Mouse (Mus musculus) hindbrain, embryonic 11.5 days (tissue): ENCODE results near the gene Ubap2l. TPM values are rescaled to one million over a fixed set of nuclear protein-coding genes. Genes with fewer than 3 reads are reported as not detected.
A peak's percentile ranks its signal among the peaks of the same experiment; 100 is the strongest.

ENCODE experiments used
- ATAC-seq: fragments of 200-750 bp; cut with Nextera tagmentation; 2 replicates; pipeline ENCODE4 v1.8.0; 2017; ENCODE audit warnings: mild to moderate bottlenecking, moderate TSS enrichment, moderate library complexity; ENCODE audit not compliant: low FRiP score
- DNase-seq: peaks from one replicate; pipeline ENCODE4 v3.0.0-alpha.2; 2015; ENCODE audit warnings: low spot score
- H3K27ac ChIP-seq: fragments of 300-500 bp; sonication (generic); 2 replicates; pipeline ENCODE4 v1.5.1; 2014; ENCODE audit warnings: mild to moderate bottlenecking, low read depth, low read length
- H3K27me3 ChIP-seq: fragments of 300-500 bp; sonication (generic); 2 replicates; pipeline ENCODE4 v1.6.1; 2014; ENCODE audit warnings: mild to moderate bottlenecking, low read length, moderate library complexity, mixed read lengths; ENCODE audit not compliant: control insufficient read depth, insufficient read depth
- H3K36me3 ChIP-seq: fragments of 300-500 bp; sonication (generic); 2 replicates; pipeline ENCODE4 v1.6.1; 2014; ENCODE audit warnings: mild to moderate bottlenecking, low read length, moderate library complexity, mixed read lengths; ENCODE audit not compliant: control insufficient read depth, insufficient read depth
- H3K4me1 ChIP-seq: fragments of 300-500 bp; sonication (generic); replicated peaks from 2 replicates; pipeline ENCODE4 v1.6.1; 2014; ENCODE audit warnings: low read length, mixed read lengths; ENCODE audit not compliant: control insufficient read depth, insufficient read depth
- H3K4me2 ChIP-seq: fragments of 300-500 bp; sonication (generic); replicated peaks from 2 replicates; pipeline ENCODE4 v1.6.1; 2014; ENCODE audit warnings: mild to moderate bottlenecking, low read depth, low read length
- H3K4me3 ChIP-seq: fragments of 300-500 bp; sonication (generic); 2 replicates; pipeline ENCODE4 v1.5.1; 2014; ENCODE audit warnings: low read depth, low read length
- H3K9ac ChIP-seq: fragments of 300-500 bp; sonication (generic); 2 replicates; pipeline ENCODE4 v1.6.1; 2014; ENCODE audit warnings: low read depth, low read length
- H3K9me3 ChIP-seq: fragments of 300-500 bp; sonication (generic); 2 replicates; pipeline ENCODE4 v1.6.1; 2016; ENCODE audit warnings: low read length; ENCODE audit not compliant: control insufficient read depth
- WGBS: fragments of 180-500 bp; shearing (Covaris S2); extraction: QIAGEN DNeasy Blood & Tissue Kit; methylation state at CpG from one replicate; pipeline ENCODE4 v1.1.7; 2014; 5-methylcytosine and 5-hydroxymethylcytosine counted together
- polyA plus RNA-seq: library from polyadenylated mRNA; unstranded; fragments of >200 nt; fragmentation: Nextera tagmentation; extraction: Ambion mirVana; gene quantifications from 2 replicates; pipeline ENCODE4 v1.2.1, GENCODE M21; 2014

Gene Ubap2l
- polyA plus RNA-seq, 1 experiment from 2014 or later: 230 TPM

DNA sequence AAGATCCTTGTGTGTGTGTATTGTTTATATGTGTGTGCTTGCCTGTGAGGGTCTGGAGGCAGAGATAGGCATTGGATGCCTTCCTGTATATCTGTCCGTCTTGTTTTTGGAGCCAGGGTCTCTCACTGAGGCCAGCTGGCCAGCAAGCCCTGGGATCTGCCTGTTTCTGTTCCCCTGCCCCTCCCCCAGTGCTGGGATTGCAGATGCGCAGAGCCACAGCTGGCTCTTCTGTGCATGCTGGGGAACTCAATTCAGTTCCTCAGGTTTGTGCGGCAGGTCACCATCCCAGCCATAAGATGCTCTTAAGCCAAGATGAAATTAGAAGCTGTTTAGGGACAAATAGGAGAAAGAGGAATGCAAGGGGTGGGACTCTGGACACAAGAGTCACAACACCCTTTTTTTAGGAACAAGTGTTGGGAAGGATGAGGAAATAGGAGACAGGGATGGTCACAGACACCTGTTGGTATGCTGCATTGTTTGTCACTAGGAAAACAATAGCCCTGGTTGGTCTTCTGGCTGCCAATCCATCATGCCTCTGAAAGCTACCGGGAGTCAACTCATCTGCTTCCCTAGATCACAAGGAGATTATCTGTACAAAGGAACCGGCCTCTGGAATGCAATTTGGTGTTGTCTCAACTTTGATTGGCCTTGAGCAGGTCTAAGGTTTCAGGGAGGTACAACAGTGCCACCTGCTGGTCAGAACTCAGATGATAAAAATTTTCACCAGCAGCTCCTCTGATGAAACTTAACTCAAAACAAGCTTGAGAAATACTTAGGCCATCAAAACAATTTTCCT, 24.7 kb upstream of the Ubap2l start:
- no peaks in the 10 kb centered on the region; the same call in 1 of the 2 replicates for H3K4me1 ChIP-seq
- no peak overlapping the region for H3K27ac ChIP-seq
- DNase-seq (peak; percentile 89), ATAC-seq (no peak)
- no peaks in the 10 kb centered on the region for H3K36me3 ChIP-seq
- H3K9ac ChIP-seq: no peak overlapping the region
- no peaks in the 10 kb centered on the region for H3K27me3 ChIP-seq
- no peak overlapping the region for H3K4me2 ChIP-seq
- WGBS: 10% methylated on average over 5 of the region's 5 CpGs
- H3K9me3 ChIP-seq: no peaks in the 10 kb centered on the region
- no peak overlapping the region for H3K4me3 ChIP-seq

DNA sequence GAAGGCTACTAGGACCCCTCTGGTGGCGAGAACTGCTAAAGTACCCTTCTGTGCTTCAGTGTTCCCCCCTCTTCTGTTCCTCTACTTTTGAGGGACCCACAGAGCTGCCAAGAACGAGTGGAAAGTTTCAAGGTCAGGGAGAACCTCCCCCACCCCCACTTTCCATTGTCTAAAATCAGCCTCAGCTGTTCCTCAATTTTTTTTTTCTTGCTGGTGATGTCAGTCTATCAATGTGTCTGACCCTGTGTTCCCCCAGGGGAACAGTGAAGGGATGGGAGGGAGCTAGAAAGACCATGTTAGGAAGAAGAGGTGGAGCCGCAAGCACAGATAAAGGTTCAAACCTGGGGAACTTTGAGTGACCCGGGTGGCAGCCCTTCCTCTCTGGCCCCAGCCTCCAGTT, 19.9 kb upstream of the Ubap2l start, which contains the start of gene Tpm3:
Gene Tpm3 (plus strand): TSS at position 356 of the 400 bp plus-strand sequence.
- H3K27me3 ChIP-seq: no peaks in the 10 kb centered on the region
- H3K4me1 ChIP-seq: no peaks in the 10 kb centered on the region
- WGBS: 76% methylated on average over 4 of the region's 4 CpGs
- H3K36me3 ChIP-seq: no peaks in the 10 kb centered on the region
- ATAC-seq (no peak), DNase-seq (no peak)
- no peak within 1 kb of the TSS for H3K27ac ChIP-seq
- H3K4me3 ChIP-seq: no peak within 1 kb of the TSS
- H3K9ac ChIP-seq: no peak within 1 kb of the TSS
- H3K9me3 ChIP-seq: no peaks in the 10 kb centered on the region
- H3K4me2 ChIP-seq: no peak within 1 kb of the TSS

DNA sequence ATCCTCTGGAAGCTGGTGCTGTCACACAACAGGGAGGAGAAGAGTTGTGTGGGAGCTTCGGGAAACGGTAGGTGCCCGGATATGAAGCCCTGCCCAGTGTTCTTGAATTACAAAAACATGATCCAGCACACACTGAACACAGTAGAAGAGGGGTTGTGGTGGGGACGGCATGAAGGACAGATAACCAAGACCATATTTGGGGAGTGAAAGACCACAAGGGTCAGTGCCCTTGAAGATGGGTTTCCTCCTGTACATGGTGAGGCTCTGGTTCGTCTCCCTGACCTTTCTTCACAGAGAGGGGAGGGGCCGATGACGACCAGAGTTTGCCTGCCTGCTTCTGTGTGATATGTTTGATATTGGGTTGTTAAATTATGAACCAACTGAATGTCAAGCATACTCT, 17.3 kb upstream of the Ubap2l start:
- Histone ChIP-seq H3K36me3 (no peaks in the 10 kb centered on the region), H3K4me2 (no peak overlapping the region), H3K27ac (no peak overlapping the region), H3K4me3 (no peak overlapping the region), H3K4me1 (no peaks in the 10 kb centered on the region), H3K27me3 (no peaks in the 10 kb centered on the region), H3K9ac (no peak overlapping the region), H3K9me3 (no peaks in the 10 kb centered on the region)
- no peak for DNase-seq
- 83% methylated on average over 7 of the region's 7 CpGs for WGBS
- ATAC-seq: no peak

DNA sequence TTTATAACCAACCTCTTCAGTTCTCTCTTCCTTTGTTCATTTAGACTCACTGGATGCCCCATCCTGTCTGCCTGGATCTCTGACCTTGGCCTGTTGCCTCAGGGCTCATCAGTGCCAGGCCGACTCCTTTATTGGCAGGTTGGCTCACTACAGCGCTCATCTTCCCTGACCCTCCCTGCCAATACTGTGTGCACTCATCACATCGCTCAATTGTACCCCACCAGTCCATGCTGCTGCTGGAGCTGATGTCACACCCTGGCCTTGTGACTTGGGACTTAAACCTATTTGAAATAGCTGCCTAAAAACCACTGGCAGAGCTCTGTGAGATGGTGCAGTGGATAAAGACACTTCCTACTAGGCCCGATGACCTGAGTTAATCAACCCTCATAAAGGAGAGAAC, 15.4 kb upstream of the Ubap2l start:
- no peak for DNase-seq
- H3K27me3 ChIP-seq: no peaks in the 10 kb centered on the region
- no peaks in the 10 kb centered on the region for H3K9me3 ChIP-seq
- no peak overlapping the region for H3K27ac ChIP-seq
- no peak for ATAC-seq
- no peaks in the 10 kb centered on the region for H3K4me1 ChIP-seq
- H3K4me2 ChIP-seq: no peak overlapping the region
- no peaks in the 10 kb centered on the region for H3K36me3 ChIP-seq
- no peak overlapping the region for H3K4me3 ChIP-seq
- WGBS: 92% methylated on average over 4 of the region's 4 CpGs
- H3K9ac ChIP-seq: no peak overlapping the region

DNA sequence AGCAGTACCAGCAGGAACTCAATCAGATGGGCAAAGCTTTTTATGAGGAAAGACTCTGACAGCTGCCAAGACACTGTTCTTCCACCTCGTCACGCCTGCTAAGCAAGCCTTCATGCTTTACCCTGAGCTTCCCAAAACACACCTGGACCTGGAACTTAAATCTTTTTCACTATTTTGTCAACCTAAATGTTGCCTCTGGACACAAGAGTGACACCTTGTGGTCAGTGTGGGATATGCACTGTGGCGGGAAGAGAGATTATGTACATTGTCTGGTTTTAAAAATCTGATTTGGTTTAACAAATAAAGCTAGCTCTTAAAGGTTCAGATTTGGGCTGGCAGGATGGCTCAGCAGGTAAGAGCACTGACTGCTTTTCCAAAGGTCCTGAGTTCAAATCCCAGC, 13.1 kb upstream of the Ubap2l start:
- no peak overlapping the region for H3K27ac ChIP-seq
- H3K36me3 ChIP-seq: no peaks in the 10 kb centered on the region; the same call in 1 of the 2 replicates
- H3K27me3 ChIP-seq: no peaks in the 10 kb centered on the region
- peak; percentile 71 for DNase-seq
- no peaks in the 10 kb centered on the region for H3K4me1 ChIP-seq
- WGBS: 69% methylated on average over 3 of the region's 3 CpGs
- no peak overlapping the region for H3K4me2 ChIP-seq
- H3K9me3 ChIP-seq: no peaks in the 10 kb centered on the region
- no peak overlapping the region for H3K4me3 ChIP-seq
- ATAC-seq: no peak
- no peak overlapping the region for H3K9ac ChIP-seq

DNA sequence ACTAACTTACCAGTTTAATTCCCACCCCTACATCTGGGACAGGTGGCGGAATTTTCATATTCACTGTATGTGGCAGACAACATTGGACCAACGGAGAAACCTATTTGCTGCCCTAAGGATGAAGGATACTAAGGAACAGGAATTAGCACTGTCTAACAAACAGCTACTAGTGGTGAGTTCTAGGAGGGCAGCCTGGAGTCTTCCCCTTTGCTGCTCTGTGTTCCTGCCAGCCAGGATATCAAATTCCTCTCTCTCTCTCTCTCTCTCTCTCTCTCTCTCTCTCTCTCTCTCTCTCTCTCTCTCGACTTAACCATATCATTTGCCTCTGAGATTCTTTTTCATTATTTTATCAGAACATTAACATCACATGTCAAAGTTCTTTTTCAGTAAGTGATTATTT, 12.0 kb upstream of the Ubap2l start:
- no peaks in the 10 kb centered on the region; the same call in 1 of the 2 replicates for H3K36me3 ChIP-seq
- H3K27me3 ChIP-seq: no peaks in the 10 kb centered on the region
- DNase-seq (no peak), ATAC-seq (no peak)
- WGBS: 81% methylated on average over 3 of the region's 3 CpGs
- no peak overlapping the region for H3K27ac ChIP-seq
- H3K4me2 ChIP-seq: no peak overlapping the region
- no peaks in the 10 kb centered on the region for H3K9me3 ChIP-seq
- no peak overlapping the region for H3K9ac ChIP-seq
- H3K4me3 ChIP-seq: no peak overlapping the region
- H3K4me1 ChIP-seq: no peaks in the 10 kb centered on the region

DNA sequence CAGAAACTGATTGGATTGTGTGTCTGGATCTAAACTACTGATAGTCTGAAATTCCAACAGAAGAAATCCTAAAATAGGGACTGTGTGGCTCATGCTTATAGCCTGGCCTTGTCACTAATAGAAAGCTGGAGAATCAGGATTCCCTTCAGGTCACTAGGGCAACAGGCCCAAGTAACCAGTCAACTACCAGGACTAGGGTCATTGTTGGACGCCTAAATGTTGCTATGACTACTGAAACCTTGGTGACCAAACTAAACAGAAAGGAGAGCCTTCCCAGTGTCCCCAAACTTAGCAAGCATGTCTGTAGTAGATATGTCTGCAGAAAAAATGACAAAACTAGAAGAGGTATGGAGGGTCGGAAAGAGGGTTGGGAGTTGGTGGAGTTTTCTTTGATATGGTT, 10.1 kb upstream of the Ubap2l start:
- no peaks in the 10 kb centered on the region for H3K27me3 ChIP-seq
- H3K36me3 ChIP-seq: no peaks in the 10 kb centered on the region; the same call in 1 of the 2 replicates

DNA sequence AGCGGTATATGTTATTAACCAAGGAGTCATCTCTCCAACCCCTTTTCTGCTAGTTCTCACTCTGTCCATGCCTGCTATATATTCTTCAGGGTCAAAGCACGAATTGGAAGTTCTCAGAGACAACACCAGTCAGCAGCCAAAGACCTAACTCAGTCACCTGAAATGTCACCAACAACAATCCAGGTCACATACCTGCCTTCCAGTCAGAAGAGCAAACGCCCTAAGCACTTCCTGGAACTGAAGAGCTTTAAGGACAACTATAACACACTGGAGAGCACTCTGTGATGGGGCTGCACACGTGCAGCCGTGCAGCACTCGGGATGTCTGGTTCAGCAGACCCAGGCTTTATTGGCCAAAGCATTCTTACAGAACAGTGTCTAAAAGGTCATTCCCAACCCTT, 9.1 kb upstream of the Ubap2l start:
- Histone ChIP-seq H3K27ac (no peak overlapping the region), H3K27me3 (no peaks in the 10 kb centered on the region), H3K4me3 (no peak overlapping the region), H3K9me3 (no peaks in the 10 kb centered on the region), H3K36me3 (no peaks in the 10 kb centered on the region; the same call in 1 of the 2 replicates), H3K4me1 (no peaks in the 10 kb centered on the region), H3K9ac (no peak overlapping the region), H3K4me2 (no peak overlapping the region)
- 92% methylated on average over 6 of the region's 6 CpGs for WGBS
- ATAC-seq (no peak), DNase-seq (no peak)

More for the DNA sequence above, 10.1 kb upstream of the Ubap2l start:
- Histone ChIP-seq H3K9ac (no peak overlapping the region), H3K4me1 (no peaks in the 10 kb centered on the region), H3K4me2 (no peak overlapping the region), H3K9me3 (no peaks in the 10 kb centered on the region), H3K27ac (no peak overlapping the region), H3K4me3 (no peak overlapping the region)
- no peak for DNase-seq
- WGBS: 63% methylated on average over 2 of the region's 2 CpGs
- ATAC-seq: no peak
